Mouse (Mus musculus) heart, adult 10 weeks (tissue): ENCODE measurements around the gene Cyfip1. TPM values are rescaled to one million over a fixed set of nuclear protein-coding genes. Genes with fewer than 3 reads are reported as not detected.

Experiments used
- polyA plus RNA-seq: library from polyadenylated mRNA; stranded (reverse); fragments of 350-450 nt; fragmentation: Illumina TruSeq; extraction: RNeasy Lipid Tissue Mini Kit (QIAGEN cat#74804); gene quantifications from one replicate; pipeline ENCODE4 v1.2.3, GENCODE M21; 2014; ENCODE audit warnings: low read depth, low replicate concordance

Gene Cyfip1
- polyA plus RNA-seq = 22.4 TPM

GRCm38 (mm10) chr7:55841445-55841844, at the start of gene Cyfip1:
TSS of gene Cyfip1 (plus strand) at chr7:55841745.

GRCm38 (mm10) chr7:55793952-55794603, 47.5 kb upstream of the Cyfip1 start, which contains the start of gene Tubgcp5:
TSS of gene Tubgcp5 (plus strand) at chr7:55794154.

GRCm38 (mm10) chr7:55962004-55962908, 120.7 kb downstream of the Cyfip1 start, which contains the start of gene Nipa2:
TSS of gene Nipa2 (minus strand) at chr7:55962476.

Other genes with a start within 250 kb of the Cyfip1 start
- gene Siglech, start 73.6 kb upstream of the Cyfip1 start, polyA plus RNA-seq = 0.39 TPM
- gene Tubgcp5, start 47.6 kb upstream of the Cyfip1 start, polyA plus RNA-seq = 8.5 TPM
- 24.0 TPM for gene Nipa2, start 120.7 kb downstream of the Cyfip1 start, polyA plus RNA-seq
- gene Nipa1, start 178.2 kb downstream of the Cyfip1 start, polyA plus RNA-seq = 5.6 TPM
- 19.5 TPM for gene Herc2, start 208.5 kb downstream of the Cyfip1 start, polyA plus RNA-seq